Mouse (Mus musculus): ENCODE data around the gene Tctex1d4. TPM values are rescaled to one million over a fixed set of nuclear protein-coding genes. Genes with fewer than 3 reads are reported as not detected.

The Tctex1d4 gene
- total and polyA plus RNA-seq, 3 experiments, result 0.31 to 1.3 TPM; not detected in 1

GRCm38 (mm10) chr4:117124518-117125347 is 1.9 kb upstream of the Tctex1d4 start (continued):
- TF ChIP-seq HCFC1 (IDR thresholded peaks at IDR 0.05; ENCODE audit: low read depth, low read length), result peak; percentile 17; the same call in 1 of the 2 replicates
- peak; percentile 61; the same call in 1 of the 2 replicates for TF ChIP-seq MAZ (IDR thresholded peaks at IDR 0.05; ENCODE audit: low read depth, low read length)
- no peak for TF ChIP-seq BHLHE40 (IDR thresholded peaks at IDR 0.05; ENCODE audit: borderline replicate concordance, low read depth, low read length)
- TF ChIP-seq TCF12 (IDR thresholded peaks at IDR 0.05; ENCODE audit: low read depth, low read length), result peak; percentile 67
- TF ChIP-seq ELF1 (IDR thresholded peaks at IDR 0.05; ENCODE audit: low read depth, low read length), result peak; percentile 56; the same call in 1 of the 2 replicates
- TF ChIP-seq GATA1 (IDR thresholded peaks at IDR 0.05; ENCODE audit: low read depth, low read length), result peak; percentile 83
- TF ChIP-seq ZC3H11A (IDR thresholded peaks at IDR 0.05; ENCODE audit: low read depth, low read length), result no peak
- TF ChIP-seq SMC3 (IDR thresholded peaks at IDR 0.05; ENCODE audit: low read depth, low read length), result no peak

- H3K79me2 ChIP-seq (ENCODE audit: control insufficient read depth, insufficient read depth, low read length, poor library complexity), result peaks cover 5% of the 10 kb centered on the region; the same call in 1 of the 2 replicates
- H3K4me1 ChIP-seq (ENCODE audit: control insufficient read depth in 1 of 2, insufficient read depth in 2 of 2, low read length in 2 of 2), result peaks cover 5 to 36% of the 10 kb centered on the region in 2 experiments
- H3K9me3 ChIP-seq (replicated peaks; ENCODE audit: insufficient read depth, low read length), result no peaks in the 10 kb centered on the region
- TF ChIP-seq BHLHE40 (IDR thresholded peaks at IDR 0.05; ENCODE audit: borderline replicate concordance, low read depth, low read length) (no peak), USF1 (IDR thresholded peaks at IDR 0.05; ENCODE audit: low read depth, low read length) (no peak), CHD1 (IDR thresholded peaks at IDR 0.05; ENCODE audit: low read depth, low read length) (0 out of 2 replicates have a peak, but pooled peaks have one; percentile 94), POLR2AphosphoS2 (IDR thresholded peaks at IDR 0.05; ENCODE audit: low read length) (no peak), TCF12 (IDR thresholded peaks at IDR 0.05; ENCODE audit: low read depth, low read length) (no peak), RCOR1 (IDR thresholded peaks at IDR 0.05; ENCODE audit: low read depth, low read length) (no peak), MXI1 (IDR thresholded peaks at IDR 0.05; ENCODE audit: low read depth, low read length) (peak; percentile 36; the same call in 1 of the 2 replicates), NRF1 (IDR thresholded peaks at IDR 0.05; ENCODE audit: insufficient read depth, low read depth, low read length, poor library complexity, severe bottlenecking) (no peak), MYB (IDR thresholded peaks at IDR 0.05; ENCODE audit: low read depth, low read length) (no peak), CTCF (IDR thresholded peaks at IDR 0.05 in 2 of 3, conservative IDR thresholded peaks at IDR 0.05 in 1 of 3; ENCODE audit: control insufficient read depth in 1 of 3, insufficient read depth in 1 of 3, low read depth in 2 of 3, low read length in 3 of 3, poor library complexity in 1 of 3, severe bottlenecking in 1 of 3) (no peak), NELFE (IDR thresholded peaks at IDR 0.05; ENCODE audit: low read depth, low read length) (no peak; the same call in 1 of the 2 replicates), KAT2A (conservative IDR thresholded peaks at IDR 0.05; ENCODE audit: low read depth, low read length) (no peak), CHD2 (IDR thresholded peaks at IDR 0.05; ENCODE audit: low read length) (no peak), ETS1 (IDR thresholded peaks at IDR 0.05; ENCODE audit: low read depth, low read length) (peak; percentile 11; the same call in 1 of the 2 replicates), SMC3 (IDR thresholded peaks at IDR 0.05; ENCODE audit: low read depth, low read length) (no peak), GATA1 (IDR thresholded peaks at IDR 0.05; ENCODE audit: low read depth, low read length) (no peak), UBTF (IDR thresholded peaks at IDR 0.05; ENCODE audit: borderline replicate concordance, insufficient read depth, low read depth, low read length) (no peak), ZNF384 (IDR thresholded peaks at IDR 0.05; ENCODE audit: low read depth, low read length) (peak; percentile 68), ZC3H11A (IDR thresholded peaks at IDR 0.05; ENCODE audit: low read depth, low read length) (no peak), SIN3A (IDR thresholded peaks at IDR 0.05; ENCODE audit: low read length) (peak; percentile 55; the same call in 1 of the 2 replicates), POLR2A (IDR thresholded peaks at IDR 0.05; ENCODE audit: control insufficient read depth in 1 of 2, insufficient read depth in 1 of 2, low read depth in 1 of 2, low read length in 2 of 2, poor library complexity in 1 of 2) (no peak; a peak in 1 of 4 replicates)
- no peaks in the 10 kb centered on the region for H3K27me3 ChIP-seq (ENCODE audit: control insufficient read depth in 1 of 2, insufficient read depth in 2 of 2, low read length in 2 of 2)
- H3K27ac ChIP-seq (ENCODE audit: control insufficient read depth, low read depth, low read length), result peak within 1 kb of the TSS; percentile 100
- peak within 1 kb of the TSS; percentile 32 to 54 for H3K4me3 ChIP-seq (ENCODE audit: control insufficient read depth in 1 of 2, insufficient read depth in 1 of 2, low read depth in 2 of 2, low read length in 2 of 2)
- DNase-seq (ENCODE audit: low read depth, low spot score), result peak; percentile 76
- H3K36me3 ChIP-seq (ENCODE audit: control insufficient read depth in 1 of 2, insufficient read depth in 2 of 2, low read length in 2 of 2), result peaks cover 0 to 30% of the 10 kb centered on the region in 2 experiments; a peak in 2 of 4 replicates
- H3K9ac ChIP-seq (ENCODE audit: control insufficient read depth, low read depth, low read length, poor library complexity, severe bottlenecking), result peak within 1 kb of the TSS; percentile 83
Observed at GRCm38 (mm10) chr4:117125348-117125909, 1.2 kb upstream of the Tctex1d4 start, which contains the start of gene Btbd19. Gene Btbd19 (minus strand): TSS chr4:117125725.

Data from MEL (cell line).